Mouse (Mus musculus): Measurements from ENCODE around the gene Nudc. TPM values are rescaled to one million over a fixed set of nuclear protein-coding genes. Genes with fewer than 3 reads are reported as not detected.

The Nudc gene
- 75.2 and 77.0 TPM in 2 replicates for polyA plus RNA-seq (2012; ENCODE audit: insufficient read depth, insufficient read length, missing spikeins)

- Histone ChIP-seq H3K4me3 (ENCODE audit: insufficient read depth, low read depth, low read length) (peak within 1 kb of the TSS; percentile 90), H3K4me1 (ENCODE audit: control insufficient read depth, insufficient read depth, insufficient read length, low read length) (peaks cover 3% of the 10 kb centered on the region; the same call in 1 of the 2 replicates), H3K27ac (replicated peaks; ENCODE audit: low read depth, low read length) (no peak within 1 kb of the TSS)
These were observed at the start of gene Nudc for GRCm38 (mm10) chr4:133545272-133546231. TSS of gene Nudc (minus strand) at chr4:133545996.

GRCm38 (mm10) chr4:133595538-133595937 lies 49.7 kb upstream of the Nudc start:
- Histone ChIP-seq H3K4me3 (ENCODE audit: insufficient read depth, low read depth, low read length) (no peak overlapping the region), H3K27ac (replicated peaks; ENCODE audit: low read depth, low read length) (no peak overlapping the region), H3K4me1 (ENCODE audit: control insufficient read depth, insufficient read depth, insufficient read length, low read length) (peaks cover 5% of the 10 kb centered on the region)

GRCm38 (mm10) chr4:133592570-133592969 lies 46.8 kb upstream of the Nudc start:
- Histone ChIP-seq H3K27ac (replicated peaks; ENCODE audit: low read depth, low read length) (no peak overlapping the region), H3K4me1 (ENCODE audit: control insufficient read depth, insufficient read depth, insufficient read length, low read length) (no peaks in the 10 kb centered on the region), H3K4me3 (ENCODE audit: insufficient read depth, low read depth, low read length) (no peak overlapping the region)

GRCm38 (mm10) chr4:133584059-133584951 lies 38.5 kb upstream of the Nudc start, which contains the start of gene Gpn2:
TSS of gene Gpn2 (plus strand) at chr4:133584362.
- Histone ChIP-seq H3K4me3 (ENCODE audit: insufficient read depth, low read depth, low read length) (peak within 1 kb of the TSS; percentile 68), H3K27ac (replicated peaks; ENCODE audit: low read depth, low read length) (peak within 1 kb of the TSS; percentile 71), H3K4me1 (ENCODE audit: control insufficient read depth, insufficient read depth, insufficient read length, low read length) (peaks cover 4% of the 10 kb centered on the region; the same call in 1 of the 2 replicates)

- H3K27ac ChIP-seq (replicated peaks; ENCODE audit: low read depth, low read length): peak overlapping the region; percentile 71
- peaks cover 4% of the 10 kb centered on the region; the same call in 1 of the 2 replicates for H3K4me1 ChIP-seq (ENCODE audit: control insufficient read depth, insufficient read depth, insufficient read length, low read length)
- H3K4me3 ChIP-seq (ENCODE audit: insufficient read depth, low read depth, low read length): peak overlapping the region; percentile 68
These were observed 37.9 kb upstream of the Nudc start for GRCm38 (mm10) chr4:133583690-133584058.

- no peak overlapping the region for H3K27ac ChIP-seq (replicated peaks; ENCODE audit: low read depth, low read length)
- peaks cover 2% of the 10 kb centered on the region for H3K4me1 ChIP-seq (ENCODE audit: control insufficient read depth, insufficient read depth, insufficient read length, low read length)
- no peak overlapping the region for H3K4me3 ChIP-seq (ENCODE audit: insufficient read depth, low read depth, low read length)
These were observed 32.2 kb upstream of the Nudc start for GRCm38 (mm10) chr4:133577983-133578382.

- Histone ChIP-seq H3K4me1 (ENCODE audit: control insufficient read depth, insufficient read depth, insufficient read length, low read length) (peaks cover 2% of the 10 kb centered on the region), H3K4me3 (ENCODE audit: insufficient read depth, low read depth, low read length) (peak overlapping the region; percentile 90), H3K27ac (replicated peaks; ENCODE audit: low read depth, low read length) (no peak overlapping the region)
These were observed 29.0 kb upstream of the Nudc start for GRCm38 (mm10) chr4:133574843-133575202.

GRCm38 (mm10) chr4:133574070-133574842 lies 28.5 kb upstream of the Nudc start, which contains the start of gene Gpatch3:
TSS of gene Gpatch3 (plus strand) at chr4:133574745.
- Histone ChIP-seq H3K27ac (replicated peaks; ENCODE audit: low read depth, low read length) (peak within 1 kb of the TSS; percentile 33; the same call in 1 of the 2 replicates), H3K4me1 (ENCODE audit: control insufficient read depth, insufficient read depth, insufficient read length, low read length) (peaks cover 2% of the 10 kb centered on the region), H3K4me3 (ENCODE audit: insufficient read depth, low read depth, low read length) (peak within 1 kb of the TSS; percentile 90)

GRCm38 (mm10) chr4:133570066-133570466 lies 24.3 kb upstream of the Nudc start:
- H3K4me1 ChIP-seq (ENCODE audit: control insufficient read depth, insufficient read depth, insufficient read length, low read length): no peaks in the 10 kb centered on the region
- H3K27ac ChIP-seq (replicated peaks; ENCODE audit: low read depth, low read length): no peak overlapping the region
- no peak overlapping the region for H3K4me3 ChIP-seq (ENCODE audit: insufficient read depth, low read depth, low read length)

GRCm38 (mm10) chr4:133569291-133570065 lies 23.7 kb upstream of the Nudc start:
- H3K4me3 ChIP-seq (ENCODE audit: insufficient read depth, low read depth, low read length): no peak overlapping the region
- no peak overlapping the region for H3K27ac ChIP-seq (replicated peaks; ENCODE audit: low read depth, low read length)
- H3K4me1 ChIP-seq (ENCODE audit: control insufficient read depth, insufficient read depth, insufficient read length, low read length): no peaks in the 10 kb centered on the region

- Histone ChIP-seq H3K4me1 (ENCODE audit: control insufficient read depth, insufficient read depth, insufficient read length, low read length) (no peaks in the 10 kb centered on the region), H3K4me3 (ENCODE audit: insufficient read depth, low read depth, low read length) (no peak overlapping the region), H3K27ac (replicated peaks; ENCODE audit: low read depth, low read length) (no peak overlapping the region)
These were observed 21.5 kb upstream of the Nudc start for GRCm38 (mm10) chr4:133567251-133567650.

- Histone ChIP-seq H3K27ac (replicated peaks; ENCODE audit: low read depth, low read length) (no peak overlapping the region), H3K4me1 (ENCODE audit: control insufficient read depth, insufficient read depth, insufficient read length, low read length) (no peaks in the 10 kb centered on the region), H3K4me3 (ENCODE audit: insufficient read depth, low read depth, low read length) (no peak overlapping the region)
These were observed 17.4 kb upstream of the Nudc start for GRCm38 (mm10) chr4:133563123-133563571.

GRCm38 (mm10) chr4:133561622-133562021 lies 15.8 kb upstream of the Nudc start:
- Histone ChIP-seq H3K4me1 (ENCODE audit: control insufficient read depth, insufficient read depth, insufficient read length, low read length) (no peaks in the 10 kb centered on the region), H3K4me3 (ENCODE audit: insufficient read depth, low read depth, low read length) (no peak overlapping the region), H3K27ac (replicated peaks; ENCODE audit: low read depth, low read length) (no peak overlapping the region)

GRCm38 (mm10) chr4:133559846-133560245 lies 14.1 kb upstream of the Nudc start:
- Histone ChIP-seq H3K4me1 (ENCODE audit: control insufficient read depth, insufficient read depth, insufficient read length, low read length) (no peaks in the 10 kb centered on the region), H3K4me3 (ENCODE audit: insufficient read depth, low read depth, low read length) (no peak overlapping the region), H3K27ac (replicated peaks; ENCODE audit: low read depth, low read length) (no peak overlapping the region)
